Mouse (Mus musculus) MEL-GATA-1-ER (cell line): ENCODE measurements around the gene Rps16.
A peak's percentile ranks its signal among the peaks of the same experiment; 100 is the strongest.
"Not testable (repeated sequence)": the region's sequence is repeated elsewhere in the genome, so short reads cannot be mapped to it uniquely, and the experiment has no call there.

Source experiments
- DNase-seq: peaks from one replicate; pipeline ENCODE4 v3.0.0-alpha.2; 2012; ENCODE audit warnings: low read depth; ENCODE audit errors: extremely low read depth

Rps16 gene

DNA sequence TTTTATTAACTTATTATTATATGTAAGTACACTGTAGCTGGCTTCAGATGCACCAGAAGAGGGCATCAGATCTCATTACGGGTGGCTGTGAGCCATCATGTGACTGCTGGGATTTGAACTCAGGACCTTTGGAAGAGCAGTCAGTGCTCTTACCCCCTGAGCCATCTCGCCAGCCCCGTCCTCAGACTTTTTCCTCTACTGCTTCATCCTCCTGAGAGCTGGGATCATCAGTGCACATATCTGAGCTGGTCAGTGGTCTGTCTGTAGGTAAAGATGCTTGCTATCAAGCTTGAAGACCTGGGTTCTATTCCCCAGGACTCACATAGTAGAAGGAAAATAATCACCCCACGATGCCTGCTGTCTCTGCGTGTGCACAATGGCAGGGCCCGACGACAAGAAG is 36.9 kb downstream of the Rps16 start:
- DNase-seq, result not testable (repeated sequence)

DNA sequence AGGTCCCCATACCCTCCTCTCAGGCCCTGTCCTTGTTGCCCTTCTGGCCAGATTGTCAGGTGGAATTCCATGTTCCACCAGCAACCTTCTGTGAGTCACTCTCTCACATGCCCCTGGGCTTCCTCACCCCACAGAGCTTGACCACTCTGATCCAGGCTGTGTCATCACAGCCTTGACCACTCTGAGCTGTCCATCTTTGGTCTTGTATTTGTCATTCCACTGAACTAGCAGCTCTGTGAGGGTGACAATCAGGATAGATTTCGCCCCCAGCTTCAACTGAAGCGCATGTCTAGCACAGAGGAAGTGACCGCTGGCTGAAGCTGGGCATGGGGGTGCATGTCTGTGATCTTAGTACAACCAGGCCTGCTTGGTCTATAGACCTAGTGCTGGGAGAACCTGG is 39.9 kb downstream of the Rps16 start:
- DNase-seq, result no peak

DNA sequence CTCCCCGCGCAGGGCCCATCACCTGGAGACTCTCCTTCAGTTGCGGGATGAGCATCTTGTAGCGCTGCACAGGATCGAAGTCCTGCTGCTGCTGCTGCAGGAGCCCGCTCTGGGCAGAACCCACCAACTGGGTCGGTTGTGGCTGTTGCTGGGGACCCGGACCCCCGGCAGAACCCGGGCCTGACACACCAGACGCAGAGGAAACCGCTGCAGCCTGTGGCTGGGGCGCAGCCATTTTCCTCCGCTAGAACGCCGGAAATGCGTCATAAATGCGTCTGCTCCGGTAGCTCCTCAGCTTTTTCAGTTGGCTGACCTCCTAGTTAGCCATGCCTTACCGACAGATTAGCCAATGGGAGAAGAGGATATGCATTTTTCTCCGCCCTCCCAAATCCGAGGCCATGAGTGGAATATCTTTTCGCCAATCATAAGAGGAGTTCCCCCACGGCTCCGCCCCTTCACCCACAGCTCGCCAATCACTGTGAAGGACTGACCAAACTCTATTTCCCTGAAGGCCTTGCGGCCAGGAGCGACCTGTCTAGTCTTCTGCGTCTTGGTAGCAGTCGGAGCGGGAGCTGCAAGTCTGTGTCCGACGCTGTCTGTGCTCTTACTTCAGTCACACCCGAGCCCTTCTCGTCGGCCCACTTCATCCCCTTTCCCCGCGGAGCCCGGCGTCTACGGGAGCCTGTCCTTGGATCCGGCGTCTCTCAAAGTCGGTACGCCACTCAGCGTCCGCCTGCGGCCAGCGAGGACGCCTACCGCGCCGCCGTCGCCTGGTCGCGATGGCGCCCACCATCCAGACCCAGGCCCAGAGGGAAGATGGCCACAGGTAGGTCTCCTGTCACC is 42.2 kb downstream of the Rps16 start, which contains the start of the genes Med29 and Paf1:
Gene Med29, minus strand, starts transcription at position 280 of the 843 bp plus-strand sequence.
Gene Paf1, plus strand, starts transcription at position 523 of the 843 bp plus-strand sequence.
- peak; percentile 99 for DNase-seq

DNA sequence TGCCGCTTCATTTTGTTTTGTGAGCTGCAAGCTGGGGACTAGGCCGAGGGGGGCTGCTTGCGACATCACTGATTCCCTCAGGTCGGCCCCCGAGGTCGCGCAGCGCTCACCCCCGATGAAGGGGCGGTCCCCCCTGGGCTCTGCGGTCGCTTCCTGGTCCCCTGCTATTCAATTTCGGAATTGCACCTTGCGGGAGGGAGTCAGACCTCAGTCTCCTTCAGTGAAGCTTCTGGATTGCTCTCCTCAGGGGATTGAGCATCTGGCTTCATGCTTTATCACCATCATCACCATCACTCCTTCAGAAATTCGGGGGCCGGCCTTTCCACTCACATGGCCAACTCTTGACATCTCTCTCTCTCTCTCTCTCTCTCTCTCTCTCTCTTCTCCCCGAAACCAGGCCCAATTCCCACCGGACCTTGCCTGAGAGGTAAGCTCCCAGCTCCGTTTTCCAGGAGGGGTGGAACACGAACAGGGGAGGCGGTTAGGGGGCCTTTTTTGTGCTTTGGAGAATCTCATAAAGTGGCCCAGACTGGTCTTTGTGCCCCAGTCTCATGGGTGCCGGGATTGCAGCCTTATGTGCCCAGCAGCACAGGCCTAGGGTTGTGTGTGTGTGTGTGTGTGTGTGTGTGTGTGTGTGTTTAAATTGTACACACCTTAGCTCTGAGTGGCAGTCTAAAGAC is 43.0 kb downstream of the Rps16 start:
- no peak for DNase-seq

DNA sequence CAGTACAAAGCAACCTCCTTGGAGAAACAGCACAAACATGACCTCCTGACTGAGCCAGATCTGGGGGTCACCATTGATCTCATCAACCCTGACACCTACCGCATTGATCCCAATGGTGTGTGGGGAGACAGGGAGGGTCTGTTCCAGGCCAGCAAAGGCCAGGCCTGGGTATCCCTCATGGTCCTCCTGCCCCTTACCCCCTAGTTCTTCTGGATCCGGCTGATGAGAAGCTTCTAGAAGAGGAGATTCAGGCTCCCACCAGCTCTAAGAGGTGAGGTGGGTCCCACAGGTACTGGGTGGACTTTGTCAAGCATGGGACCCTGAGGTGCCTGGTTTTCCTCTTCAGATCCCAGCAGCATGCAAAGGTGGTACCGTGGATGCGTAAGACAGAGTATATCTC is 45.0 kb downstream of the Rps16 start:
- no peak for DNase-seq

DNA sequence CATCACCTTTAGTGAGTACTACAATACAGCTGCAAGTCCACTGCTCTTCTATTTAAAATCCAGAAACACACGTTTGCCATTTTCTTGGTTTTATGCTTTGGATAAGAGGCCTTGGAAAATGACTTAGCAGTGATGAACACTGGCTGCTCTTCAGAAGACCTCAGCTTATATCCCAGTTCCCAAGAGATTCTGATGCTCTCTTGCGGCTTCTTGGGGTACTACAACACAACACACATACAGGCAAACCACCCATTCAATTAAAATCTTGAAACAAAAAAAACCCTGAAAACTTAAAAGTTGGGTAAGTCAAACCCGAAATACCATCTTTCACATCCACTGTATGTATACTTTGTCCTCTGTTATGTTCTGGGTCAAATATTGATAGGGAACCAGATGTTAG is 47.5 kb downstream of the Rps16 start:
- DNase-seq, result no peak

DNA sequence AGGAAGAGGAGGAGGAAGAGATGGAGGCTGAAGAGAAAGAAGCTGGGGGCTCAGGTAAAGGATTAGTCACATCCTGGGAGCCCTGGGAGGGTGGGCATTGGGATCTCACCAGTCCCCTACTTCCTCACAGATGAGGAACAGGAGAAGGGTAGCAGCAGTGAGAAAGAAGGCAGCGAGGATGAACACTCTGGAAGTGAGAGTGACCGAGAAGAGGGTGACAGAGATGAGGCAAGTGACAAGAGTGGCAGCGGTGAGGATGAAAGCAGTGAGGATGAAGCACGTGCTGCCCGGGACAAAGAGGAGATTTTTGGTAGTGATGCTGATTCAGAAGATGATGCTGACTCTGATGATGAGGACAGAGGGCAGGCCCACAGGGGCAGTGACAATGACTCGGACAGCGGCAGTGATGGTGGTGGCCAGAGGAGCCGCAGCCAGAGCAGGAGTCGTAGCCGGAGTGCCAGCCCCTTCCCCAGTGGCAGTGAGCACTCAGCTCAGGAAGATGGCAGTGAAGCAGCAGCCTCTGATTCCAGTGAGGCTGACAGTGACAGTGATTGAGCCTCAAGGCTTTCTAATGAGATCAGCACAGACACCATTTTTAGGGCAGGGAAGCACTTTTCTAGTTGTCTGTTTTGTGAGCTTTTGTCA is 48.4 kb downstream of the Rps16 start:
- DNase-seq, result no peak

DNA sequence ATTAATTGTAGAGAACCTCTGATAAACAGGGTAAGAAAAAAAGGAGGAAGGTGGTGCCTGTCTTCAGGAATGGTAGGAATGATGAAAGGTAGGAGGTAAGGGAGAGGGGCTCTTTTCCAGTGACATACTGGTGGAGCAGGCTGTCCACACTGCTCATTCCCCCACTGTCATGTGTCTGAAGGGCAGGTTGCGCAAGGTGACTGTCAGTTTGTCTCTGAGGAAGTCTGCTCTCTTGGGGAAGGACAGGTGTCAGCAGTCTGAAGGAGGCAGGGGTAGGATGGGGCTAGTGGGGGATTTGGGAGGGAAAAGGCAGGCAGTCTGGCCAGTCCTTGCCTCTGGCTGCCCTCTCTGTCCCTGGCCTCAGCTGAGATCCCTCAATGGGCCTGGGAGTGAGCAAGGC is 50.6 kb downstream of the Rps16 start:
- DNase-seq, result no peak

DNA sequence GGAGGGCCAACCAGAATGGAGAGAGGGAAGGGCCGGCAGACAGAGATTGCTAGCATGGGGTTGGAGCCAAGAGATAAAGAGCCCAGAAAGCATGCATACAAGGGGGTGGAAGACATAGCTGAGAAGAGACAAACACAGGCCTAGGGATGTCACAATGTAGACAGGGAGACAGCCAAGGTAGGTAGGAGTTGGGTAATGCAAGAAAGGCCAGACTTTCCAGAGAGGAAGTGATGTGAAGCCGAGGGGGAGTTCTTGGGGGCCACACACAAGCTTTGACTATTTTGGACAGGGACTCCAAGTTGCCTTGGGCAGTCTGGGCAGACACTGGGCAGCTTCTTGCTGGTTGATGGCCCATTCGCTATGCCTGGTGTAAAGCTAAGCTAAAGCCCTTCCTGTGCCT is 51.5 kb downstream of the Rps16 start:
- no peak for DNase-seq
